Mouse (Mus musculus): ENCODE measurements around the gene Rpgrip1l. TPM values are rescaled to one million over a fixed set of nuclear protein-coding genes. Genes with fewer than 3 reads are reported as not detected.

The Rpgrip1l gene
- total and polyA plus RNA-seq, 3 experiments: 2.1 to 5.0 (median 3.8) TPM

- Histone ChIP-seq H3K27me3 (replicated peaks) (no peaks in the 10 kb centered on the region), H3K4me1 (ENCODE audit: control insufficient read depth in 1 of 2, insufficient read depth in 2 of 2) (no peaks in the 10 kb centered on the region), H3K27ac (ENCODE audit: insufficient read depth, low read depth) (no peak overlapping the region), H3K79me2 (replicated peaks; ENCODE audit: control insufficient read depth, extremely low read depth, insufficient read depth, poor library complexity, severe bottlenecking) (no peaks in the 10 kb centered on the region), H3K9ac (ENCODE audit: insufficient read depth, low read depth) (no peak overlapping the region), H3K36me3 (replicated peaks in 1 of 2; ENCODE audit: control insufficient read depth in 1 of 2, insufficient read depth in 1 of 2, low read length in 1 of 2) (peaks cover 0 to 5% of the 10 kb centered on the region in 2 experiments), H3K9me3 (replicated peaks; ENCODE audit: low read length) (peaks cover 3% of the 10 kb centered on the region), H3K4me3 (replicated peaks in 1 of 3; ENCODE audit: low read depth in 2 of 3, low read length in 2 of 3, poor library complexity in 1 of 3) (no peak overlapping the region), H3K4me2 (ENCODE audit: insufficient read depth, low read depth, poor library complexity, severe bottlenecking) (no peak overlapping the region)
- no peak for DNase-seq (ENCODE audit: extremely low read depth)
- dilution Hi-C loops (cut with MboI; ENCODE audit: extremely low pct_ligation_motif_present, extremely low pct_unique_long_range_greater_than_20kb, low sequenced_read_pairs) (no loop called here), in situ Hi-C loops (cut with MboI; ENCODE audit: low pct_ligation_motif_present, low pct_unique_long_range_greater_than_20kb, low sequenced_read_pairs) (no loop called here)
- TF ChIP-seq MAX (IDR thresholded peaks at IDR 0.05; ENCODE audit: low read length) (no peak), MAFK (IDR thresholded peaks at IDR 0.05; ENCODE audit: insufficient replicate concordance, low read length) (peak; percentile 81)
Measured at GRCm38 (mm10) chr8:91280467-91281212, 32.4 kb downstream of the Rpgrip1l start.

DNA sequence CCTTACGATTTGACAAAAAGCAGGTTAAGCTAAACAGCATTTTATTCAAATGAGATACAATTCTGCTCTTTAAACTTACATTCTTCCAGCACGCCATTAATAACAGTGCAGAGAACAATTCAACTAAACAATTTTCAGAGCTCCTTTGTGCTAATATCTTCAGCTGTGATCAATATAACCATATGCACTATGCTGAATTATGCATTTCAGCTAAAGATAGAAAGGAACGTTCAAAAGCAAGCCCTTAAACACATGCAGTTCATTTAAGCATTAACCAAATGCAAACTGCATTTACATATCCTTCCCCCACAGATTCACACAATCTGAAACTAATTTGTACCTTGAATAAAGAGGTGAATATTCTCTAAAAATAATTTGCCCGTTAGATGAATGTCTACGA lies 35.0 kb downstream of the Rpgrip1l start:
- H3K4me3 ChIP-seq (replicated peaks in 1 of 3; ENCODE audit: low read depth in 2 of 3, low read length in 2 of 3, poor library complexity in 1 of 3): no peak overlapping the region
- TF ChIP-seq ELF1 (IDR thresholded peaks at IDR 0.05; ENCODE audit: low read depth, low read length): no peak
- TF ChIP-seq TBP (conservative IDR thresholded peaks at IDR 0.05; ENCODE audit: low read depth, low read length): no peak
- no peak for TF ChIP-seq CHD2 (IDR thresholded peaks at IDR 0.05; ENCODE audit: low read length)
- no peak for TF ChIP-seq JUND (conservative IDR thresholded peaks at IDR 0.05; ENCODE audit: low read depth, low read length)
- no peak for TF ChIP-seq MAX (IDR thresholded peaks at IDR 0.05; ENCODE audit: low read length)
- no peak overlapping the region for H3K4me2 ChIP-seq (ENCODE audit: insufficient read depth, low read depth, poor library complexity, severe bottlenecking)
- no peak overlapping the region for H3K9ac ChIP-seq (ENCODE audit: insufficient read depth, low read depth)
- no peaks in the 10 kb centered on the region for H3K4me1 ChIP-seq (ENCODE audit: control insufficient read depth in 1 of 2, insufficient read depth in 2 of 2)
- peaks cover 5 to 9% of the 10 kb centered on the region in 2 experiments for H3K36me3 ChIP-seq (replicated peaks in 1 of 2; ENCODE audit: control insufficient read depth in 1 of 2, insufficient read depth in 1 of 2, low read length in 1 of 2)
- in situ Hi-C loops (cut with MboI; ENCODE audit: low pct_ligation_motif_present, low pct_unique_long_range_greater_than_20kb, low sequenced_read_pairs): no loop called here
- peaks cover 3% of the 10 kb centered on the region for H3K9me3 ChIP-seq (replicated peaks; ENCODE audit: low read length)
- no peaks in the 10 kb centered on the region for H3K27me3 ChIP-seq (replicated peaks)
- dilution Hi-C loops (cut with MboI; ENCODE audit: extremely low pct_ligation_motif_present, extremely low pct_unique_long_range_greater_than_20kb, low sequenced_read_pairs): no loop called here
- no peak for DNase-seq (ENCODE audit: extremely low read depth)
- H3K79me2 ChIP-seq (replicated peaks; ENCODE audit: control insufficient read depth, extremely low read depth, insufficient read depth, poor library complexity, severe bottlenecking): no peaks in the 10 kb centered on the region
- H3K27ac ChIP-seq (ENCODE audit: insufficient read depth, low read depth): no peak overlapping the region

- TF ChIP-seq TBP (conservative IDR thresholded peaks at IDR 0.05; ENCODE audit: low read depth, low read length) (no peak), CTCF (conservative IDR thresholded peaks at IDR 0.05 in 1 of 2, IDR thresholded peaks at IDR 0.05 in 1 of 2; ENCODE audit: low read depth in 2 of 2, low read length in 2 of 2) (peak; percentile 19 to 47; a peak in 2 of 4 replicates), SIN3A (IDR thresholded peaks at IDR 0.05; ENCODE audit: low read length) (no peak), MAX (IDR thresholded peaks at IDR 0.05; ENCODE audit: low read length) (no peak), MYC (IDR thresholded peaks at IDR 0.05; ENCODE audit: low read depth, low read length) (no peak)
- H3K27ac ChIP-seq (ENCODE audit: insufficient read depth, low read depth): no peak overlapping the region
- peaks cover 5 to 16% of the 10 kb centered on the region in 2 experiments for H3K36me3 ChIP-seq (replicated peaks in 1 of 2; ENCODE audit: control insufficient read depth in 1 of 2, insufficient read depth in 1 of 2, low read length in 1 of 2)
- no peak overlapping the region for H3K9ac ChIP-seq (ENCODE audit: insufficient read depth, low read depth)
- dilution Hi-C loops (cut with MboI; ENCODE audit: extremely low pct_ligation_motif_present, extremely low pct_unique_long_range_greater_than_20kb, low sequenced_read_pairs) (no loop called here), in situ Hi-C loops (cut with MboI; ENCODE audit: low pct_ligation_motif_present, low pct_unique_long_range_greater_than_20kb, low sequenced_read_pairs) (no loop called here)
- peaks cover 3% of the 10 kb centered on the region for H3K9me3 ChIP-seq (replicated peaks; ENCODE audit: low read length)
- no peaks in the 10 kb centered on the region for H3K79me2 ChIP-seq (replicated peaks; ENCODE audit: control insufficient read depth, extremely low read depth, insufficient read depth, poor library complexity, severe bottlenecking)
- H3K4me3 ChIP-seq (replicated peaks in 1 of 3; ENCODE audit: low read depth in 2 of 3, low read length in 2 of 3, poor library complexity in 1 of 3): no peak overlapping the region
- peak; percentile 9 for DNase-seq (ENCODE audit: extremely low read depth)
- no peaks in the 10 kb centered on the region for H3K4me1 ChIP-seq (ENCODE audit: control insufficient read depth in 1 of 2, insufficient read depth in 2 of 2)
- H3K27me3 ChIP-seq (replicated peaks): no peaks in the 10 kb centered on the region
- no peak overlapping the region for H3K4me2 ChIP-seq (ENCODE audit: insufficient read depth, low read depth, poor library complexity, severe bottlenecking)
Measured at GRCm38 (mm10) chr8:91276337-91276736, 36.7 kb downstream of the Rpgrip1l start.

Data from CH12.LX (cell line).